Mouse (Mus musculus) CD4-positive helper T cell, adult 2 months (primary cell): ENCODE data around the gene Grk2.
"Not testable (repeated sequence)": the region's sequence is repeated elsewhere in the genome, so short reads cannot be mapped to it uniquely, and the experiment has no call there.

Source experiments
- DNase-seq: peaks from one replicate; pipeline ENCODE4 v3.0.0-alpha.2; 2012; ENCODE audit warnings: low read depth, missing footprints, low spot score

Grk2 gene

DNA sequence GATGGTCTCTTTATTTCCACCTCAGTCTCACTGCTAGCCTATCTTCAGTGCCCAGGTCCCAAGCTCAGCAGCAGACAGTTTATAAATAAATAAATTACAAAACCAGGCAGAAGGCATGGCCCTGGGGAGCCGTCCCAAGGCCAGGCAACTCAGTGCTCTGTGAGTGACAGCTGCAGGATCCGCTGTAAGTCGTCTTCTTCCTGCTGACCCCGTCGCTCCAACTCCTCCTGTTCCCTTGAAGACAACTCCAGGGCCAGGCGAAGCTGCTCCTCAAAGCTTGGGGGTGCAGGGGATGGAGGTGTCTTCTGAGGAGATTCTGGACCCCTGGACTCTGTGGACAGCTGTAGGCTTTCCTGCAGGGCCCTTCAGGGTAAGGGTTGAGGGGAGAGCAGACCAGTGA lies 35.8 kb downstream of the Grk2 start:
- no peak for DNase-seq

DNA sequence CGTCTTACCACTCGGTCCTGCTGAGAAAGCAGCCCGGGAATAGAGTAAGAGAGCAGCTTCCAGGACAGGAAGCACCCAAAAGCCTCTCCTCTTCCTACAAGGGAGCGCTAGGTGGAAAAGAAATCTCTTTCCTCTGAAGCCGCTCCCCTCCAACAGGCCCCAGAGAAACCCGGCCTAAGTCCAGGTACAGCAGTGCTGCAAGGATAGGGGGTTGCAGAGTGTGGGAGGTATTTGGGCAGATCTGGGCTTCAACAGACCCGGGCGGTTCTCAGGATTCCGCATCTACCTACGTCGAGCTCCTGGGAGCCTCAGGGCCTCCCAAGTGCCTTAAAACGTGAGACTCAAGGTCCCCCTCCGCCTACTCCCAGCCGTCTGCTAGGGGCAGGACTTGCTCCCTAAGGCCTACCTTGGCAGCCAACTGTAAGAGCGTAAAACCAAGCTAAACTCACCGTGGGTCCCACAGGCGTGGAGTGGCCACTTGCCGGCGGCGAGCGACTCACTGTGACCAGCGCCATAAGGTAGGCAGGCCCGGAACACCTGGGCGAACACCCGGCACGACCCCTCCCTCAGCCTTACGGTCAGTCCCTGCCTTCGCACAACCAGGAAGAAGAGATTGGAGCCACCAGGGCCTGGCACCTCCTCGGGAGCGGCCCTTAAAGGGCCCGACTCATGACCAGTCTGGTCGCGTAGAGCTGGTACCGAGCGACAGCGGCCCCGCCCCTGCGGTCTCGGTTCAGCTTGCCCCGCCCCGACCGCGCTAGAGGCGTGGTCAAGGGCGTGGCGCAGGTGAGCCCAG lies 37.3 kb downstream of the Grk2 start, which contains the start of gene Ssh3:
Gene Ssh3 (minus strand): TSS at position 615 of the 796 bp plus-strand sequence.
- DNase-seq, result peak; percentile 85

DNA sequence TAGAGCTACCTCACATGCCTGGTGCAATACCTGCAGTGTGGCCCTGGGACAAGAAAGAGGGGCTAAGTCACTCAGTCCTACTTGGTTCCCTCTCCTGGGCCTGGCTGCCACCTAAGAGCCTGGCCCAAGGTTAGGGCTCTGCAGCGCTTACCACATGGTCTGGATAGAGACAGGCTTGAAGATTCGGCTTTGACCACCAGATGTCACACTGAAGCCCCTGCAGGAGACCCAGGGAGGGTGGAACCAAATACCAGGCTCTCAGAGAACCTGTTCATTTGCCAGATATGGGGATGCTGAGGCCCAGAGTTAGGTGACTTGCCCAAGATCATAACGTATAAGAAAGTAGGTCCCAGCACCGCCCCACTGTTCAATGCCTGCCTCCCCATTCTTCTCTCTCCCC lies 40.1 kb downstream of the Grk2 start:
- DNase-seq, result no peak

DNA sequence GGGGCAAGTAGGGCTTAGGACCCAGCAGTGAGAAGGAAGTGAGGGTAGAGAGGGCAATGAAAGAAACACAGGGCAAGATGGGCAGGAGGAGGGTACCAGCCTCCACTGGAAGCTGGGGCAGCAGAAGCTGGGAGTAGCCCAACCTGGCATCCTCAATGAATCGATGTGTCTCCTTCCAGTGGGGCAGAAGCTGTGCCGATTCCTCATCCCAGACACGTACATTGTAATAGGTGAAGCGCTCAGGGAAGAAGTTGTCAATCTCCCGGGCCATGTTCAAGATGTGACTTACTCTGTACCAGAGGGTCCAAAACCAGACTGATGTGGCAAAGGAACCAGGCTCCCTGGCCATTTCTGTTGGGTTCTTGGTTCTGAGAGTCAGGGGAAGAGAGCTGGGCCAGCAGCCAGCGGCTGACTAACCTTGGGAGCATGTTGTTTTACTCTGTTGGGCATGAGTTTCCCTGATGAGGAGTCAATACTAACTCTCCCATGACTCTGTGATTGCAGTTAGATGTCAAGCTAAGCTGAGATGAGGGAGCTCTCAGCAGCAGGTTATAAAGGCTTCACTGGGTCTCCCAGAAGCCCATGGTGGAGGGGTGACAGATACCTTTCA lies 41.7 kb downstream of the Grk2 start:
- DNase-seq, result no peak

DNA sequence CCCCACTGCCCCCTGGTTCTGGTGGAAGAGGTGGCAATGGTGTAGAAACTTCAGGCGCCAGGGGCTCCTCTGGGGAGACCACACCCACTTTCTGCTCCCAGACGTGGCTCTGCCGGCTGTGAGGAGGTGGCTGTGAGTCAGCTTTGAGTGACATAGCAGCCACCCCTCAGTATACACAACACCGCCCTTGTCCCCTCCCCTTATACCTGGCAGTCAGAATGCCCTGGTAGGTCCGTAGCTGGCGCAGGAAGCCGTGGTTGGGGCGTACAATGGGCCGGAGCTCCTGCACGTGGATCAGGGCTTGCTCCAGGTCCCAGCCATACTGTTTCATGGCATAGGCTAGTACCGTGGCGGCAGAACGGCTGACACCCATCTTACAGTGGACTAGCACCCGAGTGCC lies 42.3 kb downstream of the Grk2 start:
- DNase-seq, result no peak

DNA sequence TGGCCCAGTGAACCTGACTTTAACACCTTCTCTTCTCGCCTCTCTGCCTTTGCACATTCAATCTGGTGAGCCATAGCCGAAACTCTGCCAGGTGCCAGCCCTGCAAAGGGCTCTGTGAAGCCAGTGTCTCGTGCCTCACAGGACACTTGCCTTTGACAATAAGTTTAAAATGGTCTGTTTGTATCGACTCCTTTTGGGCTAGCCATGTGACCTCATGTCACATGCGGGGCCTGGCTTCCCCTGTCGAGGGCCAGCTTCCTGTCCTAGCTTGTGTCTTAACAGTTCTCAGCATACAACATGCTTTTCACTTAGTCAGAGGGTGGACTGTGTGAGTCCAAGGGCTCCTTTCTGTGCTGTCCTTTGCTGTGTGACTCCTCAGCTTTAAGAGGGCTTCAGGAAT lies 43.3 kb downstream of the Grk2 start:
- no peak for DNase-seq

DNA sequence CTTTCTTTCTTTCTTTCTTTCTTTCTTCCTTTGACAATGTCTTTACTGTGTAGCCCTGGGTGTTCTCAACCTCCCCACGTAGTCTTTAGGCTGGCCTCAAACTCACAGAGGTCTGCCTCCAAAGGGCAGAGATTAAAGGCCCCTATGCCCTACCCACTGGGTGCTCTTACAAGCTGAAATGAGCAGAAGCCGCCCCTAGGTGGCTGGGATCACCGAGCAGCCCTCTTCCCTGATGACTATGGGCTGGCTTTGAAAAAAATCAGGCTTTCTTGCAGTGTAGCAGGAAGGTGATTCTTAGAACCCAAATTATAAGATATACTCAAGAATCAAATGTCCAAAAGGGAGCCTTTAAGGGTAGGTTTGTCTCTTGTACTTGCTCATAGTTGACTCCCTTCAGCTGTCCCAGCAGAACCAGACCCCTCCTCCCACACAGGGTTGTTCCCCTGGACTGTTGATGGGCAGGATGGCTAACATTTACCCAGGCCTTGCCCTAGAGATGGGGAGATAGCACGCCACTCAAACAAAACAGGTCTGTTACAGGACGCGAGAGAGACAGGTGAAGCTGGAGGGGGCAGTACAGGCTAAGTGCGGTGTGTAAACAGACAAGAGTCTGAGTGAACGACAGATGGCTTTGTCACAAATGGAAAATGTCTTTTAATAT lies 44.9 kb downstream of the Grk2 start:
- peak; percentile 60 for DNase-seq

DNA sequence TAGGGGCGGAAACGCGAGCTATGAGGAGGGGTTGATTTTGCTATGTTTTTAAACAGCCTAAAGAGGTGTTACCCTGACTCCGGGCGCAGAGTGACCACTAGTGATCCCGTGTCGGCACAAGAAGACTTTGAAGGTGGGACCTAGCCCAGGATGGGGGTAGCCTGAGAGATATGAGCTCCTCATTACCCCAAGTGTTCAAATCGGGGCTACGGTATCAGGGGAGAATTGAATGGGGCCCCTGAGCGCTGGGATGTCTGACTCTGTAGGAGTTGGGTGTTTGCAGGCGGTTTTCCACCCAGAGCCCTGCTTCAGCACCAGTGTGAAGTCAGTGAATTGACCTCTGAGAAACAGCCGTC lies 48.1 kb downstream of the Grk2 start:
- DNase-seq, result no peak

DNA sequence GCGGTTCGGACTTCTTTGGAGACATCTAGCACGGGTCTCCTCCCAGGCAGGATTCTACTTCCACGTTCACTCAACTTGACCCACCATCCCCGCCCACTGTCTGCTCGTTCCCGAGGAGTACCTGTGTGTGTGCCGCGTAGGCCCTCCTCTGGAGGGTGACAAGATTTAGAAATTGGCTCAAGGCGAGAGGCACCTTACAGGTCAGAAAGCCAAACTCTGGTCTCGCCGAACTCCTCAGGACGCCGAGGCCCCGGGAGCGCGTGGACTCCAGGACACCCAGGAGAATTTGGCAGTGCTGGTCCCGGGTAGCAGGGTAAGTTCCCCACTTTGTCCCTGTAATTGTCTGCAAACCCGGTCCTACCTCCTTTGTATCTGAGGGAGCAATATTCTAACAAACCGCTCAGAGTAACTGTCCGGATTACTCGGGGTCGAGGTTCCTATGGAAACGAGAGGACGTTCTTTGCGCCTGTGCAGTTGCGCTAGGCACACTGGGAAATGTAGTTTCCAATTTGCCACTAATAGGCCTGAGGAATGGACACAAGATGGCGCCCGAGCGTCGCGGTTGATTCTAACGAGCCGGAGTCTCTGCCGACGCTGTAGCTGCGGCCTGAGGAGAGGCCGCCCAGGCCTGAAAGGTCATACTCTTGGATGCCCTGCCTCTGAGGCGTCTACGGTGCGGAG lies 48.7 kb downstream of the Grk2 start:
- peak; percentile 91 for DNase-seq

DNA sequence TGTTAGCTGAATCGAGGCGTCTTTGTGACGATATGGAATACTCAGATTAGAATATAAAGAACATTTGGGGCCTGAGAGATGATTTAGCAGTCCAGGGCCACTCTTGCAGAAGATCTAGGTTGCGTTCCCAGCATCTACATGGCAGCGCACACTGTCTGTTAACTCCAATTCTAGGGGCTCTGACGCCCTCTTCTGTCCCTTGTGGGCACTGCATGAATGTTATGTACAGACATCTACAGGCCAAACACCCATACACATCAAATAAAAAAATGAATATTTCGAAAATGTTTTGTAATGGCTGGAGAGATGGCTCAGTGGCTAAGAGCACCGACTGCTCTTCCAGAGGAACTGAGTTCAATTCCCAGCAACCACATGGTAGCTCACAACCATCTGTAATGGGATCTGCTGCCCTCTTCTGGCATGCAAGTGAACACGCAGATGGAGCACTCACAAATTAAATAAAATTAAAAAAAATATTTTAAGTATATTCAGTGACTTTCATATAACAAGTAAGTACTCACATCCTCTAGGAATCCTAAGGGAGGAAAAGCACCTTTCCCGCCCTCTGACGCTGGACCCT lies 50.3 kb downstream of the Grk2 start:
- DNase-seq, result peak; percentile 35

DNA sequence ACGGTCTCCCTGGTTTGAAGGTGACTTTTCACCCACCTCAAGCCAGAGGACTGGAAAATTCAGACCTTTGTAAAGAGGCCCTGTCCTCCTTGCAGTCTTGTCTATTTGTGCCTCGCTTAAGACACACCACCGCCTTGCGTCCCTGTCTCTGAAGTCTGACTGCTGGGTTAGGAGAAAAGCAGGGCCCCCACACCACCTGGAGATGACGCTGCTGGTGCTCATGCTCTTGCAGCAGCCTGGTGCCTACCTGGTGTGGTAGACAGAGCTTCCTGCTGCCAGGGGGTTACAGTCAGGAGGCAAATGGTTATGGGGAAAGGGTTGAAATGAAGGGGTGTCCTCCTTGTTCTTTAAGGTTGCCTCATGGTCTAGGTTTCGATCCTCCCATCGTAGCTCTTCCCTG lies 51.8 kb downstream of the Grk2 start:
- DNase-seq, result no peak

DNA sequence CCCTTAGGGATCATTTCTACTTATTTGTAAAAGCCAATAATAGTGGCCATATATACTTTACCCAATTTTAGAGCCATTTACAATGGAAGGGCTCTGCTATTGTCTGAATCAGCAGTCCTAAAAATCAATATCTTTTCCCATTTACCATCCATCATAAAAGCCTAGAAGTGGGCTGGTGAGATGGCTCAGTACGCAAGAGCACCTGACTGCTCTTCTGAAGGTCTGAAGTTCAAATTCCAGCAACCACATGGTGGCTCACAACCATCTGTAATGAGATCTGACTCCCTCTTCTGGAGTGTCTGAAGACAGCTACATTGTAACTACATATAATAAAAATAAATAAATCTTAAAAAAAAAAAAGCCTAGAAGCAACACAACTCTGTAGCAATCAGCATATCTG lies 57.3 kb downstream of the Grk2 start:
- DNase-seq, result not testable (repeated sequence)

DNA sequence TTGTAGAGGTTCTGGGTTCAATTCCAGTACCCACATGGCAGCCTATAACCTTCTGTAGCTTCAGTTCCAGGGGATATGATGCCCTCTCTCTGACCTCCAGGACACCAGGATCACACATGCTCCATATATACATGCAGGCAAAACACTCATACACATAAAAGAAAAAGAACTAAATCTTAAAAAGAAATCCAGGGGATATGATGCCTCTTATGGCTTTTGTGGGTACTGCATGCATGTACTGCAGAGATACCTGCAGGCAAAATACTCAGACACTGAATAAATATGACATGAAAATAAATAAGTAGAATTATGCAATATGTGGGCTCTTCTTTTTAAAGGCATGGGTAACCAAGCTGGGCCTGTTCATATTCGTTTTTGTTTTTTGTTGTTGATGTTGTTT lies 59.0 kb downstream of the Grk2 start:
- peak; percentile 42 for DNase-seq

DNA sequence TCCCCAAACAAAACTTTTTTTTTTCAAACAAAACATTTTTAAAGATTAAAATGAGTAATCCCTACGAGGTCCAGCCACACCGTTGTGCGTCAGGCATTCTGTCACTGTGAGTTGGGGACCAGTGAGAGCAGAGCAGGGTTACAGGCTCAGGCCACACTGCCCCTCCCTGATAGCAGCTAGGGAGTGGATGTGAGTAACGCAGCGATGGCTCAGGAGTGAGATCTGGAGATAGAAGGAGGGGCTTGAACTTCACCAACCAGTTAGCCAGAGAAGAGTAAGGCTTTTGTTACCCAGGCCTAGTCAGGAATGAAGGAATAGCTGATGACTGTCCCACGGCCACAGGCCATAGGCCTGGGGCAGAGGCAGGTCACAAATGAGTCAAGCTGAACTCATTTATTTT lies 61.2 kb downstream of the Grk2 start:
- no peak for DNase-seq

DNA sequence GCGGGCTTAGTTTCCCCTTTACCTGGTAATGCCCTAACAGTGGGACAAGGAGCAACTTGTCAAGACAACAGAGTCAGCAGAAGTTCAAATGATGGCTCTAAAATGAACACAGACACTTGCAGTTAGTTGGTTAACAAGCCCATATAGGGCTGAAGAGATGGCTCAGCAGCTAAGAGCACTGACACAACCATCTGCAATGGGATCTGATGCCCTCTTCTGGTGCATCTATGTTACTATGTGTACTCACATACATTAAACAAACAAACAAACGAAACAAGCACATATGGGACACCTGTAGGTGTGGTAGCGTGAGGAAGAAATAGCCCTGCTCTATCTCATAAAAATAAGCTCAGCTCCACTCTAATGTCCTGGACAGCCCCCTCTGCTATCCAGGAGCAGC lies 63.6 kb downstream of the Grk2 start:
- DNase-seq, result peak; percentile 47

DNA sequence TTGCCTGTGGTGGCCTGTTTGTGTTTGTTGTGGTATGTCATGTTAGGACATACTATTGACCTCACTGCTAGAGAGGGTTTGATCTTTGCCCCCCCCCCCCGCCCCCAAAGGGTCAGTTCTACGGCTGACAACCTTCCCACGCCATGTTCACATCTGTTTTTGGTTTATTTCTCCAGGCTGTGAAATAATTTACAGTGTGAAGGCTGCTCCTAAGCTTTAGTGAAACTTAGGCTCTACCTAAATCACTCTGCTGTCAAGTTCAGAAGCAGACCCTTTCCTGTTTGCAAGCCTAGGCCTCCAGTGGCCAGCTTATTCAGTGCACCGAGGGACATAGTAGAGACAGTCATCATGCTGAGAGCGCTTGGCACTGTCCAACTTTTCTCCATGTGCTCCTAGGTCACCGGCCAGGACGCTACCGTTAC lies 65.8 kb downstream of the Grk2 start:
- no peak for DNase-seq
